Mouse (Mus musculus): ENCODE results near the gene Gfi1. TPM values are rescaled to one million over a fixed set of nuclear protein-coding genes. Genes with fewer than 3 reads are reported as not detected.

The Gfi1 gene
- total RNA-seq (2021) = under 1 TPM; 0.26 to 0.66 TPM
- long read RNA-seq, experiment 1 = 0 reads
- long read RNA-seq, experiment 2, partial matches to known transcripts = 1 of 1 reads
- long read RNA-seq, experiment 2, other reads (novel, unspliced or antisense) = 0 of 1 reads

- peak in 1 of 2 experiments; percentile 38 for DNase-seq (ENCODE audit: low spot score in 2 of 2)
Measured at GRCm38 (mm10) chr5:107725435-107726261, at the start of gene Gfi1. Gene Gfi1, minus strand, starts transcription at chr5:107726036.

- DNase-seq (ENCODE audit: low spot score in 2 of 2) = no peak
Measured at GRCm38 (mm10) chr5:107772049-107772448, 46.2 kb upstream of the Gfi1 start.

- DNase-seq (ENCODE audit: low spot score in 2 of 2) = no peak
Measured at GRCm38 (mm10) chr5:107768224-107768623, 42.4 kb upstream of the Gfi1 start.

GRCm38 (mm10) chr5:107765946-107766345 lies 40.1 kb upstream of the Gfi1 start:
- DNase-seq (ENCODE audit: low spot score in 2 of 2) = no peak

GRCm38 (mm10) chr5:107764486-107764885 lies 38.6 kb upstream of the Gfi1 start:
- no peak for DNase-seq (ENCODE audit: low spot score in 2 of 2)

GRCm38 (mm10) chr5:107763674-107764073 lies 37.8 kb upstream of the Gfi1 start:
- no peak for DNase-seq (ENCODE audit: low spot score in 2 of 2)

GRCm38 (mm10) chr5:107759121-107759520 lies 33.3 kb upstream of the Gfi1 start:
- no peak for DNase-seq (ENCODE audit: low spot score in 2 of 2)

GRCm38 (mm10) chr5:107756072-107756471 lies 30.2 kb upstream of the Gfi1 start:
- DNase-seq (ENCODE audit: low spot score in 2 of 2) = no peak

- no peak for DNase-seq (ENCODE audit: low spot score in 2 of 2)
Measured at GRCm38 (mm10) chr5:107754740-107755139, 28.9 kb upstream of the Gfi1 start.

- no peak for DNase-seq (ENCODE audit: low spot score in 2 of 2)
Measured at GRCm38 (mm10) chr5:107753656-107754055, 27.8 kb upstream of the Gfi1 start.

GRCm38 (mm10) chr5:107749229-107749916 lies 23.5 kb upstream of the Gfi1 start:
- no peak for DNase-seq (ENCODE audit: low spot score in 2 of 2)

- no peak for DNase-seq (ENCODE audit: low spot score in 2 of 2)
Measured at GRCm38 (mm10) chr5:107739023-107739422, 13.2 kb upstream of the Gfi1 start.

- DNase-seq (ENCODE audit: low spot score in 2 of 2) = no peak
Measured at GRCm38 (mm10) chr5:107738296-107738695, 12.5 kb upstream of the Gfi1 start.

GRCm38 (mm10) chr5:107736171-107736570 lies 10.3 kb upstream of the Gfi1 start:
- no peak for DNase-seq (ENCODE audit: low spot score in 2 of 2)

- no peak for DNase-seq (ENCODE audit: low spot score in 2 of 2)
Measured at GRCm38 (mm10) chr5:107731844-107732243, 6.0 kb upstream of the Gfi1 start.

GRCm38 (mm10) chr5:107731408-107731807 lies 5.6 kb upstream of the Gfi1 start:
- no peak for DNase-seq (ENCODE audit: low spot score in 2 of 2)

- no peak for DNase-seq (ENCODE audit: low spot score in 2 of 2)
Measured at GRCm38 (mm10) chr5:107727007-107727402, 1.2 kb upstream of the Gfi1 start.

GRCm38 (mm10) chr5:107726281-107727006 lies 608 bp upstream of the Gfi1 start:
- no peak for DNase-seq (ENCODE audit: low spot score in 2 of 2)

- no peak for DNase-seq (ENCODE audit: low spot score in 2 of 2)
Measured at GRCm38 (mm10) chr5:107724661-107725434, 988 bp downstream of the Gfi1 start.
